23 mouse cellular contexts compared by ENCODE assay signal in genomic region chr1:74107931-74108618, GRCm38 (mm10). TPM values are rescaled to one million over a fixed set of nuclear protein-coding genes. Genes with fewer than 3 reads are reported as not detected.
DNase-seq lines count a peak whose midpoint lies in the region; ATAC-seq and TF ChIP-seq lines count a peak whose summit lies in the region.
"Had no signal": no experiment of that assay in that cellular context is flagged by ENCODE, and none has a peak within 500 bp of the region (broad histone marks: within the 10 kb centered on the region; RNA-seq: fewer than 3 reads in every experiment).

No protein-coding gene starts in this region.

- no peak for TF ChIP-seq EP300 in heart, postnatal 0 days (IDR thresholded peaks at IDR 0.05; ENCODE audit: low read depth)

- 69% methylated on average over 5 of the region's 5 CpGs for WGBS in forebrain, embryonic 10.5 days
- 79% methylated on average over 4 of the region's 5 CpGs for WGBS in forebrain, postnatal 0 days
- WGBS in heart, postnatal 0 days = 33% methylated on average over 5 of the region's 5 CpGs

- H3K36me3 ChIP-seq in forebrain, embryonic 10.5 days (replicated peaks) = no peaks in the 10 kb centered on the region
- no peaks in the 10 kb centered on the region for H3K36me3 ChIP-seq in forebrain, postnatal 0 days (ENCODE audit: insufficient read depth)
- no peaks in the 10 kb centered on the region for H3K36me3 ChIP-seq in heart, postnatal 0 days (replicated peaks; ENCODE audit: control insufficient read depth, insufficient read depth, low read length)
- H3K36me3 ChIP-seq: embryonic facial prominence, embryonic 13.5 days; forebrain, embryonic 15.5 days; G1E; midbrain, embryonic 15.5 days; neural tube, embryonic 15.5 days had no signal

- H3K4me1 ChIP-seq in forebrain, embryonic 10.5 days = peaks cover 87% of the 10 kb centered on the region
- H3K4me1 ChIP-seq in forebrain, postnatal 0 days (ENCODE audit: insufficient read depth) = peaks cover 12% of the 10 kb centered on the region; the same call in 1 of the 2 replicates
- H3K4me1 ChIP-seq in heart, postnatal 0 days (ENCODE audit: control insufficient read depth, insufficient read depth) = peaks cover 49% of the 10 kb centered on the region

- no peak overlapping the region for H3K9ac ChIP-seq in forebrain, postnatal 0 days
- no peak overlapping the region for H3K9ac ChIP-seq in heart, postnatal 0 days (replicated peaks; ENCODE audit: low read depth, low read length)
- H3K9ac ChIP-seq: embryonic facial prominence, embryonic 13.5 days; forebrain, embryonic 15.5 days; midbrain, embryonic 15.5 days; neural tube, embryonic 15.5 days had no signal

- no peak overlapping the region for H3K4me3 ChIP-seq in forebrain, embryonic 10.5 days
- H3K4me3 ChIP-seq in forebrain, postnatal 0 days (ENCODE audit: low read depth, low read length) = no peak overlapping the region
- no peak overlapping the region for H3K4me3 ChIP-seq in heart, postnatal 0 days (ENCODE audit: low read depth, low read length)
- H3K4me3 ChIP-seq: embryonic facial prominence, embryonic 13.5 days; forebrain, embryonic 15.5 days; megakaryocyte, embryonic 14.5 days; midbrain, embryonic 15.5 days; neural tube, embryonic 15.5 days had no signal

- H3K27ac ChIP-seq in forebrain, embryonic 10.5 days = peak overlapping the region; percentile 51
- H3K27ac ChIP-seq in forebrain, postnatal 0 days (ENCODE audit: low read depth, low read length) = no peak overlapping the region
- peak overlapping the region; percentile 65 for H3K27ac ChIP-seq in heart, postnatal 0 days (ENCODE audit: low read depth)
- H3K27ac ChIP-seq: embryonic facial prominence, embryonic 13.5 days; forebrain, embryonic 15.5 days; midbrain, embryonic 15.5 days; neural tube, embryonic 15.5 days had no signal

- H3K4me2 ChIP-seq in forebrain, postnatal 0 days (ENCODE audit: low read depth) = no peak overlapping the region
- no peak overlapping the region for H3K4me2 ChIP-seq in heart, postnatal 0 days (ENCODE audit: low read depth, low read length)
- H3K4me2 ChIP-seq: embryonic facial prominence, embryonic 13.5 days; forebrain, embryonic 15.5 days; midbrain, embryonic 15.5 days; neural tube, embryonic 15.5 days had no signal

- no peak for TF ChIP-seq CTCF in forebrain, postnatal 0 days (IDR thresholded peaks at IDR 0.05; ENCODE audit: low read depth)
- TF ChIP-seq CTCF in heart, postnatal 0 days (IDR thresholded peaks at IDR 0.05; ENCODE audit: low read depth) = no peak

- ATAC-seq in forebrain, postnatal 0 days = no peak
- peak; percentile 25; the same call in 1 of the 2 replicates for ATAC-seq in heart, postnatal 0 days (ENCODE audit: insufficient read depth, low read depth)
- ATAC-seq in megakaryocyte, adult 5-6 weeks (ENCODE audit: poor library complexity, severe bottlenecking) = no peak
- ATAC-seq: activated CD4-positive, CD25-positive, alpha-beta regulatory T cell, adult 4 months; forebrain, embryonic 15.5 days; midbrain, embryonic 15.5 days had no signal

- peaks cover 30% of the 10 kb centered on the region for H3K27me3 ChIP-seq in forebrain, embryonic 10.5 days (ENCODE audit: poor library complexity, severe bottlenecking)
- no peaks in the 10 kb centered on the region for H3K27me3 ChIP-seq in forebrain, postnatal 0 days (ENCODE audit: insufficient read depth, low read length)
- H3K27me3 ChIP-seq in heart, postnatal 0 days (ENCODE audit: control insufficient read depth, insufficient read depth, low read length) = no peaks in the 10 kb centered on the region
- H3K27me3 ChIP-seq: embryonic facial prominence, embryonic 13.5 days; forebrain, embryonic 15.5 days; midbrain, embryonic 15.5 days; neural tube, embryonic 15.5 days had no signal

- H3K9me3 ChIP-seq in forebrain, embryonic 10.5 days = no peaks in the 10 kb centered on the region
- no peaks in the 10 kb centered on the region for H3K9me3 ChIP-seq in forebrain, postnatal 0 days (ENCODE audit: low read length)
- H3K9me3 ChIP-seq in heart, postnatal 0 days (replicated peaks; ENCODE audit: control insufficient read depth, low read length) = no peaks in the 10 kb centered on the region
- H3K9me3 ChIP-seq: embryonic facial prominence, embryonic 13.5 days; forebrain, embryonic 15.5 days; G1E; megakaryocyte, embryonic 14.5 days; midbrain, embryonic 15.5 days; neural tube, embryonic 15.5 days had no signal

- no peak for DNase-seq in forebrain, embryonic 10.5 days (ENCODE audit: extremely low spot score, low spot score)
- DNase-seq in forebrain, postnatal 0 days = no peak
- no peak for DNase-seq in heart, postnatal 0 days (ENCODE audit: low spot score)
- no peak for DNase-seq in heart, adult 8-10 months (ENCODE audit: low spot score)
- peak; percentile 79 for DNase-seq in adipocyte (ENCODE audit: low spot score)
- peak; percentile 54 for DNase-seq in kidney, adult 9 months
- no peak for DNase-seq in layer of hippocampus, adult 9-10 months (ENCODE audit: low spot score)
- DNase-seq: cerebellum, adult 9-10 months; liver; lung, adult 18-20 months; lung, postnatal 14 days; spleen, adult 18-20 months; thymus, postnatal 25 days had no signal

RNA-seq across cellular contexts. Expression of gene Tns1, which starts 16.2 kb away (rescaled TPM):
- 11.6 and 15.9 TPM in 2 replicates for polyA plus RNA-seq in forebrain, embryonic 10.5 days (2016; fragmentation: Nextera tagmentation; extraction: Ambion mirVana)
- total RNA-seq in forebrain, postnatal 0 days (2014; rRNA removed) = 10.2 and 21.8 TPM in 2 replicates
- polyA plus RNA-seq in forebrain, postnatal 0 days (2015; fragmentation: Nextera tagmentation; extraction: Ambion mirVana) = 6.0 and 7.0 TPM in 2 replicates
- total RNA-seq in heart, postnatal 0 days (2014; rRNA removed; ENCODE audit: low replicate concordance) = 458 and 512 TPM in 2 replicates
- polyA plus RNA-seq in heart, postnatal 0 days (2015; fragmentation: Nextera tagmentation; extraction: Ambion mirVana) = 108 and 125 TPM in 2 replicates
- 100 to 1,000 TPM; 733 to 828 (median 798) TPM for total RNA-seq in heart, adult 8-10 months (2022)
- 4.9 and 5.5 TPM in 2 replicates for total RNA-seq in megakaryocyte, adult 5-6 weeks (2015)
- 2.9 and 3.2 TPM in 2 replicates for total RNA-seq in megakaryocyte, adult 5-6 weeks (2017)

RNA-seq across cellular contexts. Expression of gene Rufy4, which starts 17.3 kb away (rescaled TPM):
- polyA plus RNA-seq in forebrain, embryonic 10.5 days (2016; fragmentation: Nextera tagmentation; extraction: Ambion mirVana) = 0.27 and 0.35 TPM in 2 replicates
- total RNA-seq in forebrain, postnatal 0 days (2014; rRNA removed) = 0.15 TPM in 1 of 2 replicates, not detected in the other
- 0.08 and 0.13 TPM in 2 replicates for polyA plus RNA-seq in forebrain, postnatal 0 days (2015; fragmentation: Nextera tagmentation; extraction: Ambion mirVana)
- total RNA-seq in heart, postnatal 0 days (2014; rRNA removed; ENCODE audit: low replicate concordance) = 0.58 TPM in 1 of 2 replicates, not detected in the other
- polyA plus RNA-seq in heart, postnatal 0 days (2015; fragmentation: Nextera tagmentation; extraction: Ambion mirVana) = 0.37 and 0.52 TPM in 2 replicates
- total RNA-seq in heart, adult 8-10 months (2022) = 1 to 10 TPM in 3 of 4 experiments, under 1 TPM in 1; 0.52 to 1.8 (median 1.3) TPM
- total RNA-seq in megakaryocyte, adult 5-6 weeks (2015) = 0.25 and 0.38 TPM in 2 replicates
- total RNA-seq in megakaryocyte, adult 5-6 weeks (2017) = 1.1 and 2.5 TPM in 2 replicates
- total RNA-seq: left cerebral cortex, postnatal 36 days had no signal
- polyA plus RNA-seq: activated CD4-positive, CD25-positive, alpha-beta regulatory T cell, adult 4 months; G1E had no signal

RNA-seq across cellular contexts. Expression of gene Cxcr2, which starts 45.7 kb away (rescaled TPM):
- 0.05 and 0.14 TPM in 2 replicates for polyA plus RNA-seq in forebrain, embryonic 10.5 days (2016; fragmentation: Nextera tagmentation; extraction: Ambion mirVana)
- total RNA-seq in forebrain, postnatal 0 days (2014; rRNA removed) = 0.48 TPM in 1 of 2 replicates, not detected in the other
- 0.05 TPM in 1 of 2 replicates, not detected in the other for polyA plus RNA-seq in forebrain, postnatal 0 days (2015; fragmentation: Nextera tagmentation; extraction: Ambion mirVana)
- not detected in 2 replicates for total RNA-seq in heart, postnatal 0 days (2014; rRNA removed; ENCODE audit: low replicate concordance)
- 0.08 and 0.15 TPM in 2 replicates for polyA plus RNA-seq in heart, postnatal 0 days (2015; fragmentation: Nextera tagmentation; extraction: Ambion mirVana)
- total RNA-seq in heart, adult 8-10 months (2022) = under 1 TPM in 2 of 4 experiments, not detected in 2; 0.23 to 0.44 TPM
- total RNA-seq in megakaryocyte, adult 5-6 weeks (2015) = 63.7 and 72.6 TPM in 2 replicates
- total RNA-seq in megakaryocyte, adult 5-6 weeks (2017) = 77.3 and 107 TPM in 2 replicates
- total RNA-seq: gastrocnemius, adult 18-20 months had no signal
- polyA plus RNA-seq: G1E had no signal

Comparison
In these comparisons a context has a peak if more than half of its experiments do, and no peak if none do; other contexts are left out.
1. DNase-seq: peak in adipocyte (single experiment) and kidney, adult 9 months (single experiment); none in forebrain, embryonic 10.5 days (single experiment), forebrain, postnatal 0 days (single experiment), heart, postnatal 0 days (single experiment), heart, adult 8-10 months (single experiment) and layer of hippocampus, adult 9-10 months (single experiment).
2. RNA of gene Tns1, which starts 16.2 kb away (total RNA-seq): 733 to 828 TPM in heart, adult 8-10 months and 458 to 512 TPM in heart, postnatal 0 days; 10.2 to 21.8 TPM in forebrain, postnatal 0 days and 2.9 to 5.5 TPM in megakaryocyte, adult 5-6 weeks; every median in the first group is over 10 times any median in the second.
3. RNA of gene Cxcr2, which starts 45.7 kb away (total RNA-seq): 63.7 to 107 TPM in megakaryocyte, adult 5-6 weeks; 0.48 TPM in forebrain, postnatal 0 days, 0.23 to 0.44 TPM in heart, adult 8-10 months and not detected in heart, postnatal 0 days; every median in the first group is over 10 times any median in the second.